7 mouse cellular contexts compared by ENCODE assay signal in genomic region chr12:16855632-16856305, GRCm38 (mm10). TPM values are rescaled to one million over a fixed set of nuclear protein-coding genes. Genes with fewer than 3 reads are reported as not detected.
A peak's percentile ranks its signal among the peaks of the same experiment; 100 is the strongest.
DNase-seq lines count a peak whose midpoint lies in the region; ATAC-seq and TF ChIP-seq lines count a peak whose summit lies in the region.

No protein-coding gene starts in this region.

- no peaks in the 10 kb centered on the region for H3K4me1 ChIP-seq in embryonic facial prominence, embryonic 11.5 days (ENCODE audit: control insufficient read depth, insufficient read depth, low read length)
- H3K4me1 ChIP-seq in midbrain, embryonic 14.5 days (ENCODE audit: control insufficient read depth, insufficient read depth, low read length): peaks cover 16% of the 10 kb centered on the region

- peak; percentile 67 to 77 for DNase-seq in cerebellum, adult 18-20 months
- peak; percentile 60 for DNase-seq in embryonic facial prominence, embryonic 11.5 days (ENCODE audit: low spot score)
- peak; percentile 72 to 88 for DNase-seq in layer of hippocampus, adult 2 months (ENCODE audit: low spot score in 2 of 2)
- DNase-seq in midbrain, embryonic 14.5 days: peak; percentile 95
- DNase-seq in adrenal gland, postnatal 36 days: no peak
- no peak for DNase-seq in ovary, postnatal 36 days (ENCODE audit: low spot score)

- ATAC-seq in embryonic facial prominence, embryonic 11.5 days (replicated peaks; ENCODE audit: insufficient number of reproducible peaks, low FRiP score, low TSS enrichment, low read depth): peak; percentile 53
- peak; percentile 96 for ATAC-seq in midbrain, embryonic 14.5 days (ENCODE audit: low FRiP score, low TSS enrichment)
- no peak for ATAC-seq in megakaryocyte progenitor cell, adult 5-6 weeks (replicated peaks; ENCODE audit: poor library complexity)

- WGBS in embryonic facial prominence, embryonic 11.5 days: 44% methylated on average over 6 of the region's 6 CpGs
- 2% methylated on average over 6 of the region's 6 CpGs for WGBS in midbrain, embryonic 14.5 days

- H3K9me3 ChIP-seq in embryonic facial prominence, embryonic 11.5 days (replicated peaks; ENCODE audit: control insufficient read depth, low read length): no peaks in the 10 kb centered on the region
- no peaks in the 10 kb centered on the region for H3K9me3 ChIP-seq in midbrain, embryonic 14.5 days (ENCODE audit: control insufficient read depth, low read length)

- no peak for TF ChIP-seq CTCF in layer of hippocampus, adult 2 months (conservative IDR thresholded peaks at IDR 0.05)

- H3K36me3 ChIP-seq in embryonic facial prominence, embryonic 11.5 days (replicated peaks; ENCODE audit: control insufficient read depth, insufficient read depth, low read depth, low read length): no peaks in the 10 kb centered on the region
- no peaks in the 10 kb centered on the region for H3K36me3 ChIP-seq in midbrain, embryonic 14.5 days (ENCODE audit: control insufficient read depth, insufficient read depth, low read length)

- H3K9ac ChIP-seq in embryonic facial prominence, embryonic 11.5 days (replicated peaks; ENCODE audit: low read length): no peak overlapping the region
- 0 out of 2 replicates have a peak overlapping the region, but pooled peaks have one; percentile 32 for H3K9ac ChIP-seq in midbrain, embryonic 14.5 days (replicated peaks; ENCODE audit: low read length)

- H3K27ac ChIP-seq in embryonic facial prominence, embryonic 11.5 days (replicated peaks; ENCODE audit: low read depth, low read length): no peak overlapping the region
- peak overlapping the region; percentile 92 for H3K27ac ChIP-seq in layer of hippocampus, adult 2 months
- H3K27ac ChIP-seq in midbrain, embryonic 14.5 days (replicated peaks; ENCODE audit: low read depth, low read length): peak overlapping the region; percentile 93

- H3K27me3 ChIP-seq in embryonic facial prominence, embryonic 11.5 days (ENCODE audit: control insufficient read depth, insufficient read depth, low read length): no peaks in the 10 kb centered on the region
- no peaks in the 10 kb centered on the region for H3K27me3 ChIP-seq in midbrain, embryonic 14.5 days (ENCODE audit: control insufficient read depth, insufficient read depth, low read length)

- H3K4me2 ChIP-seq in embryonic facial prominence, embryonic 11.5 days (ENCODE audit: low read depth, low read length): no peak overlapping the region
- peak overlapping the region; percentile 45 for H3K4me2 ChIP-seq in midbrain, embryonic 14.5 days (ENCODE audit: low read length)

- H3K4me3 ChIP-seq in embryonic facial prominence, embryonic 11.5 days (ENCODE audit: low read depth, low read length): no peak overlapping the region
- H3K4me3 ChIP-seq in layer of hippocampus, adult 2 months: no peak overlapping the region
- 0 out of 2 replicates have a peak overlapping the region, but pooled peaks have one; percentile 8 for H3K4me3 ChIP-seq in midbrain, embryonic 14.5 days (replicated peaks; ENCODE audit: low read depth, low read length)

RNA-seq across cellular contexts. Expression of gene Rock2, which starts 38.9 kb away (rescaled TPM):
- 13.6 TPM in 2 replicates for polyA plus RNA-seq in embryonic facial prominence, embryonic 11.5 days (2014; fragmentation: Nextera tagmentation; extraction: Ambion mirVana)
- total RNA-seq in layer of hippocampus, adult 2 months (2021): 100 to 1,000 TPM; 131 to 133 TPM
- polyA plus RNA-seq in midbrain, embryonic 14.5 days (2014; fragmentation: Nextera tagmentation; extraction: Ambion mirVana): 17.2 and 17.8 TPM in 2 replicates
- 56.7 and 64.2 TPM in 2 replicates for total RNA-seq in megakaryocyte progenitor cell, adult 5-6 weeks (2015)
- 45.8 and 69.0 TPM in 2 replicates for total RNA-seq in megakaryocyte progenitor cell, adult 5-6 weeks (2017)
- 10 to 100 TPM; 78.1 to 93.7 TPM for total RNA-seq in adrenal gland, postnatal 36 days (2021)

RNA-seq across cellular contexts. Expression of gene E2f6, which starts 45.0 kb away (rescaled TPM):
- 85.5 and 87.6 TPM in 2 replicates for polyA plus RNA-seq in embryonic facial prominence, embryonic 11.5 days (2014; fragmentation: Nextera tagmentation; extraction: Ambion mirVana)
- total RNA-seq in layer of hippocampus, adult 2 months (2021): 10 to 100 TPM; 28.3 to 32.7 TPM
- polyA plus RNA-seq in midbrain, embryonic 14.5 days (2014; fragmentation: Nextera tagmentation; extraction: Ambion mirVana): 33.4 and 36.9 TPM in 2 replicates
- total RNA-seq in megakaryocyte progenitor cell, adult 5-6 weeks (2015): 51.7 and 60.3 TPM in 2 replicates
- 49.2 and 49.9 TPM in 2 replicates for total RNA-seq in megakaryocyte progenitor cell, adult 5-6 weeks (2017)
- 10 to 100 TPM; 33.8 to 39.0 TPM for total RNA-seq in adrenal gland, postnatal 36 days (2021)

RNA-seq across cellular contexts. Expression of gene Greb1, which starts 55.1 kb away (rescaled TPM):
- polyA plus RNA-seq in embryonic facial prominence, embryonic 11.5 days (2014; fragmentation: Nextera tagmentation; extraction: Ambion mirVana): 5.0 and 7.8 TPM in 2 replicates
- under 1 TPM; 0.27 to 0.38 TPM for total RNA-seq in layer of hippocampus, adult 2 months (2021)
- 1.6 and 2.5 TPM in 2 replicates for polyA plus RNA-seq in midbrain, embryonic 14.5 days (2014; fragmentation: Nextera tagmentation; extraction: Ambion mirVana)
- 0.02 TPM in 1 of 2 replicates, not detected in the other for total RNA-seq in megakaryocyte progenitor cell, adult 5-6 weeks (2015)
- 0.04 and 0.17 TPM in 2 replicates for total RNA-seq in megakaryocyte progenitor cell, adult 5-6 weeks (2017)
- total RNA-seq in adrenal gland, postnatal 36 days (2021): 10 to 100 TPM; 29.2 to 77.1 TPM

Comparison
In these comparisons a context has a peak if more than half of its experiments do, and no peak if none do; other contexts are left out.
1. DNase-seq: peak in cerebellum, adult 18-20 months (2 of 2), embryonic facial prominence, embryonic 11.5 days (single experiment), layer of hippocampus, adult 2 months (2 of 2) and midbrain, embryonic 14.5 days (single experiment); none in adrenal gland, postnatal 36 days (0 of 2) and ovary, postnatal 36 days (single experiment).
2. RNA of gene Greb1, which starts 55.1 kb away (total RNA-seq): 29.2 to 77.1 TPM in adrenal gland, postnatal 36 days; 0.27 to 0.38 TPM in layer of hippocampus, adult 2 months and 0.02 to 0.17 TPM in megakaryocyte progenitor cell, adult 5-6 weeks; every median in the first group is over 10 times any median in the second.